Mouse (Mus musculus) granulocyte monocyte progenitor cell, adult 5-6 weeks (primary cell): ENCODE measurements around the gene Unkl. TPM values are rescaled to one million over a fixed set of nuclear protein-coding genes. Genes with fewer than 3 reads are reported as not detected.

Source experiments
- ATAC-seq: replicated peaks from 2 replicates; pipeline ENCODE4 v1.8.0; 2016; ENCODE audit warnings: mild to moderate bottlenecking, moderate TSS enrichment, inconsistent platforms; ENCODE audit not compliant: poor library complexity, severe bottlenecking
- total RNA-seq, 2 experiments: library from RNA; stranded (forward) in 1 of 2; stranded (reverse) in 1 of 2; fragments of 200-712, 200-1000 nt in 1 of 2; fragments of >200 nt in 1 of 2; fragmentation: Nextera tagmentation in 1 of 2; gene quantifications; 2 replicates each; pipeline ENCODE4 v1.2.3; 2014 to 2017

Gene Unkl
- total RNA-seq, 2 experiments from 2014 or later = 5.6 to 6.8 TPM

GRCm38 (mm10) chr17:25250181-25250835, 62.1 kb downstream of the Unkl start:
- no peak for ATAC-seq

DNA sequence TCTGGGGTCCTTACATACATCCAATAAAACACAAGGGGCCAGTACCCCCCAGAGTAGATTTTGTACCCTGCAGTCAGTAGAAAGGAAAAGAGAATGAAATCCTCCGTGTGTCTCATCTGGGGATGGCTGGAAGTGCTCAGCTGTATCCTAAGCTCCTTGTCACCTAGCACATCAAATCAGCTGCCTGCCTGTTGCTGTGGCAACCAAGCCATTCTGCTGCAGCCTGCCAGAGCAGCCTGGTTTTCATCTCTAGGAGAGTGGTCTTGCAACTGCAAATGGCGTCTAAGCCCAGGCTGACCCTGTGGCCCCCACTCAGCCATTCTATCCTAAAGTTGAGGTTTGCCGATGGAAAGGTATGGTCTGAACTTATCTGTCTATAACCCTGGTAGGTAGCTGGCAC, 64.4 kb downstream of the Unkl start:
- no peak for ATAC-seq

DNA sequence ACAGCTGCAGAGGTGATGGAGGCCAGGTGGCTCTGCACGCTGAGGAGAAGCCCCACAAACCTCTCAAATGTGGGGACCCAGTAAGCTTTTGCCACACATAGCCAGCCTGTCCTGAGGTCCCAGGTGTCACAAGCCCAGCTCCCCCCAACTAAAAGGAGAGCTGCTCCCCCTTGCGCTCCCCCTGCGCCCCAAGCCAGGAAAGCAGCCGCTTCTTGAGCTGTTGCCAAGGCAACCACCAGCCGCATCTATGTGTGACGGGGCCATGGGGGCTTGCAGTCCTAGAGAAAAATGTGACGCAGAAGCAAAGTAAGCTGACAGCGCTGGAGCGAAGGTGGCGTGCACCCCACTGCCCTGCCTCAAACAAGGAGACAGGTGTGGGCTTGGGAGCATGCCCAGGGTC, 65.6 kb downstream of the Unkl start:
- ATAC-seq = no peak

DNA sequence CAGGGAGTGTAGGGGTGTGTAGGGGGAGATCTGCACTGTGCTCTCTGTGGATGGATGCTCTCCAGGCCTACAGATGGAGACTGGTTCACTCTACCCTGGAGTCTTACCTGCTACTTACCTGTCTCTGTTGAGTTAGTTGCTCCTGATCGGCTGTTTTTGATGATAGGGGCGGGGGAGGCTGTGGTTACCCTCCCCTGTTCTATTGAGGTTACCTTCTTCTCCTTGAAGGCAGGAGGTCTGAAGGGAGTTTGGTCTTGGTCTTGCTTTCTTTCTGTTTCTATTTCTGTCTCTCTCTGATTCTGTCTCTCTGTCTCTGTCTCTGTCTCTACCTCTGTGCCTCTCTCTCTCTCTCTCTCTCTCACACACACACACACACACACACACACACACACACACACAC, 66.9 kb downstream of the Unkl start:
- ATAC-seq = no peak

DNA sequence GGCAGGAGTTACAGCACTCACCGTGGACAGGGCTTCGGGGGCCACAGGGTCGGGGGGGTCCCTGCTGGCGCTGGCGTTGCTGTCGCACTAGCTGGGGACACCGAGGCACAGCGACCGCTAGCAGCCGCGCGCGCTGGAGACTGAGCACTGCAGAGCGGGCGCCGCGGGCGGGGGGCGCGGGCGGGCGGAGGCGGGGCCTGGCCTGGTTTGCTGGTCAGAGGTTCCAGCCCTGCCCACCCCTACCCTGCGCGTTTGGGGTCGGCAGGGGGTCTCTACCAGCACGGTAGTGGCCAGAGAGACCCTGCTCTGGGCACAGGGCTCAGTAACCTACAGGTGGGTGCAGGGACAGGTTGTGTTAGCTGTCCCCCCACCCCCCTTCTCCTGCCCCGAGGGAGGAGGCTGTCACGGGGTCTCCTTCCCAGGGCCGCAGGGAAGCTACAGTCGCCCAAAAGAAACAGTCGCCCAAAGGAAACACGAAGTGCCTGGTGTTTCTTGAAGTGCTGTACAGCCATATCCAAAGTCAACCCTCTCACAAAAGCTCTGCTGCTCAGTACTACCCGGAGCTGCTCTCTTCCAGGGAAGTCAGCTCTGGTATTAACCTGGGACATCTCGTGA, 68.0 kb downstream of the Unkl start, which contains the start of gene Baiap3:
Gene Baiap3 (minus strand): TSS at position 225 of the 615 bp plus-strand sequence.
- no peak for ATAC-seq

DNA sequence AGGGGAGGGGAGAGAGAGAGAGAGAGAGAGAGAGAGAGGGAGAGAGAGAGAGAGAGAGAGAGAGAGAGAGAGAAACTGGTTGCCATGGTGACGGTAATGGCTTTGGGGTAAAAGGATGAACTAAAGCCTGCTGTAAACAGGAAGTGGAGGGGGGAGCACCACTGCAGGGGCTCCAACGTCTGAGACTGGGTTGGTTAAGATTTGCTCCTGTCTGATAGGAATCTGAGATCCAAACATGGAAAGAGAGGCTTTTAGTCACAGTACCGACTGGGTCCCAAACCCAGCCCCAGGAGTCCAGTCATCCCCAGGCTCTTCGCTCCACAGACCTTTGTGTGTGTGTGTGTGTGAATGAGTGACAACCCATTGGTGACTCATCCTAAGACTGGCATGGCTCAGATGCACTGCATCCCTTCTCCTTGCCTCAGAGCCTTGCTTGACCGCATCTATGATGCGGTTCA, 69.6 kb downstream of the Unkl start:
- peak; percentile 35; the same call in 1 of the 2 replicates for ATAC-seq

GRCm38 (mm10) chr17:25264453-25264852, 76.3 kb downstream of the Unkl start:
- ATAC-seq = no peak

- no peak for ATAC-seq
Observed at GRCm38 (mm10) chr17:25270795-25271335, 82.7 kb downstream of the Unkl start.

DNA sequence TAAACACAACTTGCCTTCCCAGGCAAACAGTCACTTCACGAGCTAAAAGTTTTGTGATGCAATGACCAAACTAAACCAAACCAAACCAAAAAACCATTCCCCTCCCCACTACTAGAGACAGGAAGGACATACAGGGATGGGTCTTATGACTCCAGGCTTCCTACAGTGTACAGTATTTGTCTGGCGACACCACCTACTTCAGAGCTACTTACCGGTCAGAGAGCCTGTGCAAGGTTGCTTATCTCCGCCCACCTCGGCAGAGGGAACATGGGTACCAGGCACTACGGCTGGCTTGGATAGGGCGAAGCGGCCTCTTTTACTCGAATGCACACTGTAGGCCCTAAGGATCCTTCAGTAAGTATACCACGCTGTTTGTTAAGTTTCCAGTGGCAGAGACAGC, 84.1 kb downstream of the Unkl start:
- ATAC-seq = 0 out of 2 replicates have a peak, but pooled peaks have one; percentile 8

DNA sequence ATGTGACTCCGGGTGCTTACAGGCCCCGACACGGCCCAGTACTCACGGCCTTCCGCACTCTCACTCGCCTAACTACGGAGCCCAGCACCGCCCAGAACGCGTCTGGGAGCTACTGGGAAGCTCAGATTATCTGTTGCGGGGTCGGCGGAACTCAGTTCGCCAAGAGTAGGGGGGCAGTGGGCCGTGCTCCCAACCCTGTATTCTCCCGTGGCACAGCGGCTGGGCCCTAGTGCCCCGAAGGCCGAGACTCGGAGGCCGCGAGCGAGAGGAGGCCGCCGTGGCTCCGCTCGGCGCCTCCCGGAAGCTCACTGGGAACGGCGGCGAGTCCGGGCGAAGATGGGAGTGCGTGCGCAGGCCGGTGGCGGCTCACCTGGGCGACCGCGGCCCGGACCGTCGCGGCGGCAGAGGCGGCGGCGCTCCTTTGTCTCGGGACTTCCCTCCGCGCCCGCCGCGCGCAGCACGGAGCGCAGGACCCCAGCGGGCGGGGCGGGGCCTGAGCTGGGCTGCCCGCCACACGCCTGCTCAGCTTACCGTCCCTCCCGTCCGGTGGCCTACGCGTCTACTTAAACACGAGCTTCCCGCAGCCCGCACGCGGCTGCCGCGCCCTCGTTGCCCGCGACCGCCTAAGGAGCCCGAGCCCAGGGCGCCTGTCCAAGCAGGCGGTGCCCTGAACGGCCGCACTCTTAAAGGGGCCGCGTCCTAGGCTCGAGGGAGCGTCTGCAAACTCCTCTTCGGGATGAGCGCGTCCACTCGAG, 84.9 kb downstream of the Unkl start:
- ATAC-seq = peak; percentile 60

GRCm38 (mm10) chr17:25273706-25274501, 85.7 kb downstream of the Unkl start:
- ATAC-seq = peak; percentile 79

- no peak for ATAC-seq
Observed at GRCm38 (mm10) chr17:25274571-25275346, 86.6 kb downstream of the Unkl start, which contains the start of gene Ube2i. Ube2i (minus strand) TSS chr17:25274622.

DNA sequence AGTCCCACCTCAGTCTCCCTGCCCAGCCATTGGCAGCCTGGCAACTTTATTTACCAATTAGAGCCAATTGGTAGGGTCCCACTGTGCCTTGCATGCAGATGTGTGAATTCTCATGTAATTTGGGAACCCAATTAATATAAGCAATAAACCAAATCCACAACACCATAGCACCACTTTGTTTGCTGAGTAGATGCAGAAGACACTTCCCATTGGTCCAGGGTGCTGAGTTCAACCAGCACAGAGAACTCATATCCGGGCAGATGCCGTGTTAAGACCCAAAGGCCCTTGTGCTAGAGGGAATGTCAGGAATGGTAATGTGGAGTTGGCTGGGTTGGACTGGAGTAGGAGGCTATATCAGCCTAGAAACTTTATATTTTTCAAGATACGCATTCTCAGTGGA, 87.6 kb downstream of the Unkl start:
- no peak for ATAC-seq

DNA sequence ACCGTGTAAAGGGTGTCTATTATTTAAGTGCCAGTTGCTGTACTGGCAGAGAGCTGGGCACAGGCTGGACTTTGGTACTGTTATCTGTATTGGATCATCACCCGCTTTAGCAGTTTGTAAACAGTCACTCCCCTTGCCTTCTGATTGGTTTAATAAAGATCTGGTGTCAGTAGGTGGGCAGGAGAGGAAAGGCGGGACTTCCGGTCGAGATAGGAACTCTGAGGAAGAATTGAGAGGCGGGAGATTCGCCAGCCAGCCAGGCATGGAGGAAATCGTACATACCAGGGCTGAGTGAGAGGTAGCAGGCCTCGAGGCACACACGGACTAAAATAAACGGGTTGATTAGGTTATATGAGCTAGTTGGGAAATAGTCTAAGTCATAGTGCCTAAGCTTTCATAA, 93.9 kb downstream of the Unkl start:
- ATAC-seq = peak; percentile 50

Other genes starting within 250 kb of the Unkl start
- 109 and 130 TPM in 2 replicates for gene Jpt2, start 227.7 kb upstream of the Unkl start, total RNA-seq (2014; fragmentation: Nextera tagmentation)
- 104 and 114 TPM in 2 replicates for gene Jpt2, start 227.7 kb upstream of the Unkl start, total RNA-seq (2017)
- 27.3 and 27.6 TPM in 2 replicates for gene Cramp1l, start 172.6 kb upstream of the Unkl start, total RNA-seq (2014; fragmentation: Nextera tagmentation)
- 7.8 and 8.2 TPM in 2 replicates for gene Cramp1l, start 172.6 kb upstream of the Unkl start, total RNA-seq (2017)
- 12.3 and 22.1 TPM in 2 replicates for gene Ift140, start 172.3 kb upstream of the Unkl start, total RNA-seq (2014; fragmentation: Nextera tagmentation)
- gene Ift140, start 172.3 kb upstream of the Unkl start, total RNA-seq (2017) = 15.6 and 28.8 TPM in 2 replicates
- not detected in 2 replicates for gene Tmem204, start 104.8 kb upstream of the Unkl start, total RNA-seq (2014; fragmentation: Nextera tagmentation)
- not detected in 2 replicates for gene Tmem204, start 104.8 kb upstream of the Unkl start, total RNA-seq (2017)
- 49.8 and 55.9 TPM in 2 replicates for gene Telo2, start 72.4 kb upstream of the Unkl start, total RNA-seq (2014; fragmentation: Nextera tagmentation)
- 21.8 and 37.3 TPM in 2 replicates for gene Telo2, start 72.4 kb upstream of the Unkl start, total RNA-seq (2017)
- not detected in 2 replicates for gene Ptx4, start 67.6 kb upstream of the Unkl start, total RNA-seq (2014; fragmentation: Nextera tagmentation)
- not detected in 2 replicates for gene Ptx4, start 67.6 kb upstream of the Unkl start, total RNA-seq (2017)
- gene Clcn7, start 55.0 kb upstream of the Unkl start, total RNA-seq (2014; fragmentation: Nextera tagmentation) = 12.1 and 18.9 TPM in 2 replicates
- 11.3 and 12.6 TPM in 2 replicates for gene Clcn7, start 55.0 kb upstream of the Unkl start, total RNA-seq (2017)
- gene Ccdc154, start 25.9 kb upstream of the Unkl start, total RNA-seq (2014; fragmentation: Nextera tagmentation) = 0.49 TPM in 1 of 2 replicates, not detected in the other
- 0.21 TPM in 1 of 2 replicates, not detected in the other for gene Ccdc154, start 25.9 kb upstream of the Unkl start, total RNA-seq (2017)
- not detected in 2 replicates for gene Gm38655, start 12.9 kb upstream of the Unkl start, total RNA-seq (2014; fragmentation: Nextera tagmentation)
- not detected in 2 replicates for gene Gm38655, start 12.9 kb upstream of the Unkl start, total RNA-seq (2017)
- 13.1 and 17.0 TPM in 2 replicates for gene BC003965, start 3.8 kb upstream of the Unkl start, total RNA-seq (2014; fragmentation: Nextera tagmentation)
- 10.0 and 10.2 TPM in 2 replicates for gene BC003965, start 3.8 kb upstream of the Unkl start, total RNA-seq (2017)
- 10.9 and 19.2 TPM in 2 replicates for gene Gnptg, start 51.7 kb downstream of the Unkl start, total RNA-seq (2014; fragmentation: Nextera tagmentation)
- gene Gnptg, start 51.7 kb downstream of the Unkl start, total RNA-seq (2017) = 23.7 and 27.8 TPM in 2 replicates
- gene Tsr3, start 51.8 kb downstream of the Unkl start, total RNA-seq (2014; fragmentation: Nextera tagmentation) = 10.9 and 17.1 TPM in 2 replicates
- gene Tsr3, start 51.8 kb downstream of the Unkl start, total RNA-seq (2017) = 23.6 and 27.8 TPM in 2 replicates
- 7.6 and 9.1 TPM in 2 replicates for gene Baiap3, start 68.0 kb downstream of the Unkl start, total RNA-seq (2014; fragmentation: Nextera tagmentation)
- gene Baiap3, start 68.0 kb downstream of the Unkl start, total RNA-seq (2017) = 3.8 and 11.9 TPM in 2 replicates
- gene Ube2i, start 86.2 kb downstream of the Unkl start, total RNA-seq (2014; fragmentation: Nextera tagmentation) = 356 and 387 TPM in 2 replicates
- 268 and 276 TPM in 2 replicates for gene Ube2i, start 86.2 kb downstream of the Unkl start, total RNA-seq (2017)
- 2.4 and 94.9 TPM in 2 replicates for gene Prss34, start 110.0 kb downstream of the Unkl start, total RNA-seq (2014; fragmentation: Nextera tagmentation)
- gene Prss34, start 110.0 kb downstream of the Unkl start, total RNA-seq (2017) = 21.6 and 23.7 TPM in 2 replicates
- gene Prss28, start 120.2 kb downstream of the Unkl start, total RNA-seq (2014; fragmentation: Nextera tagmentation) = not detected in 2 replicates
- gene Prss28, start 120.2 kb downstream of the Unkl start, total RNA-seq (2017) = not detected in 2 replicates
- gene Prss29, start 130.3 kb downstream of the Unkl start, total RNA-seq (2014; fragmentation: Nextera tagmentation) = not detected in 2 replicates
- not detected in 2 replicates for gene Prss29, start 130.3 kb downstream of the Unkl start, total RNA-seq (2017)
- gene Tpsab1, start 157.2 kb downstream of the Unkl start, total RNA-seq (2014; fragmentation: Nextera tagmentation) = not detected in 2 replicates
- not detected in 2 replicates for gene Tpsab1, start 157.2 kb downstream of the Unkl start, total RNA-seq (2017)
- gene Tpsb2, start 177.9 kb downstream of the Unkl start, total RNA-seq (2014; fragmentation: Nextera tagmentation) = not detected in 2 replicates
- not detected in 2 replicates for gene Tpsb2, start 177.9 kb downstream of the Unkl start, total RNA-seq (2017)
- not detected in 2 replicates for gene Tpsg1, start 180.9 kb downstream of the Unkl start, total RNA-seq (2014; fragmentation: Nextera tagmentation)
- gene Tpsg1, start 180.9 kb downstream of the Unkl start, total RNA-seq (2017) = not detected in 2 replicates
- gene Cacna1h, start 245.4 kb downstream of the Unkl start, total RNA-seq (2014; fragmentation: Nextera tagmentation) = not detected in 2 replicates
- gene Cacna1h, start 245.4 kb downstream of the Unkl start, total RNA-seq (2017) = not detected in 2 replicates